Mouse (Mus musculus) right cerebral cortex, postnatal 25 days (tissue): ENCODE results near the gene Pttg1ip.

ENCODE experiments used
- DNase-seq: peaks from one replicate; pipeline ENCODE4 v3.0.0; 2022

The Pttg1ip gene

GRCm38 (mm10) chr10:77647461-77647860, 65.9 kb downstream of the Pttg1ip start:
- no peak for DNase-seq

- DNase-seq: no peak
Measured at GRCm38 (mm10) chr10:77647901-77648300, 66.4 kb downstream of the Pttg1ip start.
